Mouse (Mus musculus): ENCODE measurements around the gene Irgm1.
"Not testable (repeated sequence)": the region's sequence is repeated elsewhere in the genome, so short reads cannot be mapped to it uniquely, and the experiment has no call there.

The Irgm1 gene

GRCm38 (mm10) chr11:48871201-48871772 lies at the start of gene Irgm1:
Irgm1 (minus strand) TSS chr11:48871683.
- no peak for DNase-seq (ENCODE audit: low read depth, low spot score)

GRCm38 (mm10) chr11:48918380-48918779 lies 46.9 kb upstream of the Irgm1 start:
- DNase-seq (ENCODE audit: low read depth, low spot score), result no peak

GRCm38 (mm10) chr11:48913611-48914010 lies 42.1 kb upstream of the Irgm1 start:
- no peak for DNase-seq (ENCODE audit: low read depth, low spot score)

- no peak for DNase-seq (ENCODE audit: low read depth, low spot score)
Observed at GRCm38 (mm10) chr11:48908459-48908858, 37.0 kb upstream of the Irgm1 start.

- DNase-seq (ENCODE audit: low read depth, low spot score), result no peak
Observed at GRCm38 (mm10) chr11:48902021-48902420, 30.5 kb upstream of the Irgm1 start, which contains the start of gene Gm5431. Gm5431 (minus strand) TSS chr11:48902214.

GRCm38 (mm10) chr11:48901567-48901930 lies 30.1 kb upstream of the Irgm1 start:
- not testable (repeated sequence) for DNase-seq (ENCODE audit: low read depth, low spot score)

GRCm38 (mm10) chr11:48900654-48901566 lies 29.4 kb upstream of the Irgm1 start:
- not testable (repeated sequence) for DNase-seq (ENCODE audit: low read depth, low spot score)

GRCm38 (mm10) chr11:48898812-48899431 lies 27.4 kb upstream of the Irgm1 start:
- DNase-seq (ENCODE audit: low read depth, low spot score), result no peak

GRCm38 (mm10) chr11:48876680-48877079 lies 5.2 kb upstream of the Irgm1 start:
- DNase-seq (ENCODE audit: low read depth, low spot score), result no peak

GRCm38 (mm10) chr11:48875343-48875837 lies 3.9 kb upstream of the Irgm1 start:
- DNase-seq (ENCODE audit: low read depth, low spot score), result not testable (repeated sequence)

- no peak for DNase-seq (ENCODE audit: low read depth, low spot score)
Observed at GRCm38 (mm10) chr11:48874465-48874864, 3.0 kb upstream of the Irgm1 start.

- DNase-seq (ENCODE audit: low read depth, low spot score), result no peak
Observed at GRCm38 (mm10) chr11:48873591-48874290, 2.3 kb upstream of the Irgm1 start.

GRCm38 (mm10) chr11:48872695-48873300 lies 1.3 kb upstream of the Irgm1 start:
- DNase-seq (ENCODE audit: low read depth, low spot score), result no peak

- no peak for DNase-seq (ENCODE audit: low read depth, low spot score)
Observed at GRCm38 (mm10) chr11:48871817-48872541, 496 bp upstream of the Irgm1 start.

- DNase-seq (ENCODE audit: low read depth, low spot score), result no peak
Observed at GRCm38 (mm10) chr11:48870781-48871180, 702 bp downstream of the Irgm1 start.

GRCm38 (mm10) chr11:48869380-48870110 lies 1.9 kb downstream of the Irgm1 start:
- no peak for DNase-seq (ENCODE audit: low read depth, low spot score)

GRCm38 (mm10) chr11:48866481-48866880 lies 5.0 kb downstream of the Irgm1 start:
- no peak for DNase-seq (ENCODE audit: low read depth, low spot score)

GRCm38 (mm10) chr11:48863808-48864207 lies 7.7 kb downstream of the Irgm1 start:
- no peak for DNase-seq (ENCODE audit: low read depth, low spot score)

GRCm38 (mm10) chr11:48862784-48863319 lies 8.6 kb downstream of the Irgm1 start:
- no peak for DNase-seq (ENCODE audit: low read depth, low spot score)

GRCm38 (mm10) chr11:48859014-48859413 lies 12.5 kb downstream of the Irgm1 start:
- DNase-seq (ENCODE audit: low read depth, low spot score), result no peak

Data from WW6 (cell line).